Mouse (Mus musculus) MEL (cell line): ENCODE data around the gene Rad51b. TPM values are rescaled to one million over a fixed set of nuclear protein-coding genes. Genes with fewer than 3 reads are reported as not detected.

Experiments used
- DNase-seq: peaks from one replicate; pipeline ENCODE4 v3.0.0; 2011; ENCODE audit warnings: low read depth, low spot score
- H3K27ac ChIP-seq: 2 replicates; pipeline ENCODE4 v1.5.1; 2012; ENCODE audit warnings: low read depth, mild to moderate bottlenecking, control low read depth, low read length, moderate library complexity; ENCODE audit not compliant: control insufficient read depth
- H3K27me3 ChIP-seq, 2 experiments: fragments of 150-350 bp in 1 of 2; sonication (generic) in 1 of 2; 2 replicates each; pipeline ENCODE4 v1.6.1; 2012; ENCODE audit warnings: low read length in 2 of 2, mild to moderate bottlenecking in 2 of 2, improper control_type of control experiment in 1 of 2, moderate library complexity in 1 of 2; ENCODE audit not compliant: insufficient read depth in 2 of 2, control insufficient read depth in 1 of 2
- H3K36me3 ChIP-seq, 2 experiments: 2 replicates each; pipeline ENCODE4 v1.6.1; 2012 to 2014; ENCODE audit warnings: low read length in 2 of 2, improper control_type of control experiment in 1 of 2, inconsistent platforms in 1 of 2, mild to moderate bottlenecking in 1 of 2; ENCODE audit not compliant: insufficient read depth in 2 of 2, control insufficient read depth in 1 of 2
- H3K4me1 ChIP-seq, 2 experiments: fragments of 150-350 bp in 1 of 2; sonication (generic) in 1 of 2; 2 replicates each; pipeline ENCODE4 v1.6.1; 2012; ENCODE audit warnings: low read length in 2 of 2, improper control_type of control experiment in 1 of 2, mild to moderate bottlenecking in 1 of 2; ENCODE audit not compliant: insufficient read depth in 2 of 2, control insufficient read depth in 1 of 2
- H3K4me3 ChIP-seq, 2 experiments: fragments of 150-350 bp in 1 of 2; sonication (generic) in 1 of 2; 2 replicates each; pipeline ENCODE4 v1.5.1; 2012; ENCODE audit warnings: low read depth in 2 of 2, low read length in 2 of 2, mild to moderate bottlenecking in 2 of 2, moderate library complexity in 2 of 2, control low read depth in 1 of 2, improper control_type of control experiment in 1 of 2; ENCODE audit not compliant: control insufficient read depth in 1 of 2, insufficient read depth in 1 of 2
- H3K79me2 ChIP-seq: 2 replicates; pipeline ENCODE4 v1.6.1; 2012; ENCODE audit warnings: mild to moderate bottlenecking, low read length, moderate library complexity; ENCODE audit not compliant: control insufficient read depth, poor library complexity, insufficient read depth
- H3K9ac ChIP-seq: 2 replicates; pipeline ENCODE4 v1.6.1; 2012; ENCODE audit warnings: low read depth, mild to moderate bottlenecking, control low read depth, low read length, moderate library complexity; ENCODE audit not compliant: control insufficient read depth, poor library complexity, severe bottlenecking
- H3K9me3 ChIP-seq: fragments of 150-350 bp; sonication (generic); replicated peaks from 2 replicates; pipeline ENCODE4 v1.6.1; 2012; ENCODE audit warnings: mild to moderate bottlenecking, low read length, improper control_type of control experiment, moderate library complexity; ENCODE audit not compliant: insufficient read depth
- BHLHE40 ChIP-seq: IDR thresholded peaks from 2 replicates; pipeline ENCODE4 v1.6.1; 2012; ENCODE audit warnings: low read depth, mild to moderate bottlenecking, inconsistent platforms, low read length, improper control_type of control experiment, borderline replicate concordance
- EP300 ChIP-seq, 2 experiments: IDR thresholded peaks; 2 replicates each; pipeline ENCODE4 v1.6.1; 2011; ENCODE audit warnings: improper control_type of control experiment in 2 of 2, low read length in 2 of 2, low read depth in 1 of 2, mild to moderate bottlenecking in 1 of 2
- ETS1 ChIP-seq: IDR thresholded peaks from 2 replicates; pipeline ENCODE4 v1.6.1; 2012; ENCODE audit warnings: low read depth, mild to moderate bottlenecking, inconsistent platforms, low read length, improper control_type of control experiment, moderate library complexity
- GABPA ChIP-seq: IDR thresholded peaks from 2 replicates; pipeline ENCODE4 v1.6.1; 2012; ENCODE audit warnings: low read depth, mild to moderate bottlenecking, inconsistent platforms, low read length, improper control_type of control experiment, moderate library complexity
- HCFC1 ChIP-seq: IDR thresholded peaks from 2 replicates; pipeline ENCODE4 v1.6.1; 2012; ENCODE audit warnings: low read depth, mild to moderate bottlenecking, inconsistent platforms, low read length, improper control_type of control experiment, moderate library complexity
- JUND ChIP-seq: IDR thresholded peaks from 2 replicates; pipeline ENCODE4 v1.6.1; 2011; ENCODE audit warnings: low read depth, mild to moderate bottlenecking, improper control_type of control experiment, low read length
- KAT2A ChIP-seq: conservative IDR thresholded peaks from 2 replicates; pipeline ENCODE4 v1.6.1; 2012; ENCODE audit warnings: low read depth, low read length, improper control_type of control experiment, inconsistent platforms
- MAZ ChIP-seq: IDR thresholded peaks from 2 replicates; pipeline ENCODE4 v1.6.1; 2012; ENCODE audit warnings: low read depth, mild to moderate bottlenecking, inconsistent platforms, low read length, improper control_type of control experiment
- MEF2A ChIP-seq: IDR thresholded peaks from 2 replicates; pipeline ENCODE4 v1.6.1; 2014; ENCODE audit warnings: low read depth, mild to moderate bottlenecking, inconsistent platforms, low read length, improper control_type of control experiment; ENCODE audit not compliant: poor library complexity, insufficient replicate concordance, severe bottlenecking; ENCODE audit errors: extremely low read depth
- NELFE ChIP-seq: IDR thresholded peaks from 2 replicates; pipeline ENCODE4 v1.6.1; 2011; ENCODE audit warnings: low read depth, low read length, improper control_type of control experiment
- NRF1 ChIP-seq: IDR thresholded peaks from 2 replicates; pipeline ENCODE4 v1.6.1; 2014; ENCODE audit warnings: low read depth, mild to moderate bottlenecking, inconsistent platforms, low read length, improper control_type of control experiment, moderate library complexity; ENCODE audit not compliant: poor library complexity, insufficient read depth, severe bottlenecking
- POLR2A ChIP-seq, 2 experiments: IDR thresholded peaks; 2 replicates each; pipeline ENCODE4 v1.6.1; 2011 to 2012; ENCODE audit warnings: low read length in 2 of 2, mild to moderate bottlenecking in 2 of 2, control low read depth in 1 of 2, improper control_type of control experiment in 1 of 2, low read depth in 1 of 2, moderate library complexity in 1 of 2; ENCODE audit not compliant: control insufficient read depth in 1 of 2, insufficient read depth in 1 of 2, poor library complexity in 1 of 2
- RCOR1 ChIP-seq: IDR thresholded peaks from 2 replicates; pipeline ENCODE4 v1.6.1; 2012; ENCODE audit warnings: low read depth, mild to moderate bottlenecking, inconsistent platforms, low read length, improper control_type of control experiment
- SIN3A ChIP-seq: IDR thresholded peaks from 2 replicates; pipeline ENCODE4 v1.6.1; 2012; ENCODE audit warnings: low read length, improper control_type of control experiment, inconsistent platforms
- TCF12 ChIP-seq: IDR thresholded peaks from 2 replicates; pipeline ENCODE4 v1.6.1; 2014; ENCODE audit warnings: low read depth, mild to moderate bottlenecking, inconsistent platforms, low read length, improper control_type of control experiment, moderate library complexity
- UBTF ChIP-seq: IDR thresholded peaks from 2 replicates; pipeline ENCODE4 v1.6.1; 2012; ENCODE audit warnings: low read depth, mild to moderate bottlenecking, inconsistent platforms, low read length, improper control_type of control experiment, moderate library complexity, borderline replicate concordance; ENCODE audit not compliant: insufficient read depth
- ZKSCAN1 ChIP-seq: IDR thresholded peaks from 2 replicates; pipeline ENCODE4 v1.6.1; 2012; ENCODE audit warnings: low read depth, mild to moderate bottlenecking, inconsistent platforms, low read length, improper control_type of control experiment, moderate library complexity
- ZNF384 ChIP-seq: IDR thresholded peaks from 2 replicates; pipeline ENCODE4 v1.6.1; 2012; ENCODE audit warnings: low read depth, mild to moderate bottlenecking, inconsistent platforms, low read length, improper control_type of control experiment
- polyA plus RNA-seq, 2 experiments: library from polyadenylated mRNA; stranded (reverse) in 1 of 2; unstranded in 1 of 2; fragments of >175 nt in 1 of 2; fragments of >200 nt in 1 of 2; gene quantifications; 2 replicates each; pipeline versions ENCODE4 v1.2.1 to v1.2.4; 2012; ENCODE audit warnings: low replicate concordance in 2 of 2, low read depth in 1 of 2; ENCODE audit not compliant: insufficient read length in 2 of 2, insufficient read depth in 1 of 2, missing spikeins in 1 of 2
- total RNA-seq: library from RNA; depleted of rRNA; stranded (reverse); fragments of 300-350 nt; gene quantifications from 2 replicates; pipeline ENCODE4 v1.2.3, GENCODE M21; 2012

The Rad51b gene
- total and polyA plus RNA-seq, 3 experiments = 3.6 to 5.7 TPM; not detected in 1

DNA sequence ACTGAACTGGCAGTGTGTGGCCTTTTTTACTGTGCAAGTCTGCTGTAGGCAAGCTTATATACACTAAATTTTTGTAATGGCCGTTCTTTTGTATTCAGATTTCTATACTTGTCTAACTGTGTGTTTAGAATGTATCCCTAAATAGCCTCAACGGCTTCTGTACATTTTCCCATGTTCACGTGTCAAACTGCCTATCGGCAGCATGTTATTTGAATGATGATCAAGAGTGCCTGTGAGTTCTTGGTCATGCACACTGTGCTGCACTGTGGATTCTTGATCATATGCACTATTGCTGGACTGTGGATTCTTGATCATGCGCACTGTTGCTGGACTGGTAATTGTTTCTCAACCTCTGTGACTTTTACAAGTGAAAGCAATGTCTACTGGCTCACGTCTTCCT, 417.4 kb downstream of the Rad51b start:
- H3K9ac ChIP-seq = no peak overlapping the region

DNA sequence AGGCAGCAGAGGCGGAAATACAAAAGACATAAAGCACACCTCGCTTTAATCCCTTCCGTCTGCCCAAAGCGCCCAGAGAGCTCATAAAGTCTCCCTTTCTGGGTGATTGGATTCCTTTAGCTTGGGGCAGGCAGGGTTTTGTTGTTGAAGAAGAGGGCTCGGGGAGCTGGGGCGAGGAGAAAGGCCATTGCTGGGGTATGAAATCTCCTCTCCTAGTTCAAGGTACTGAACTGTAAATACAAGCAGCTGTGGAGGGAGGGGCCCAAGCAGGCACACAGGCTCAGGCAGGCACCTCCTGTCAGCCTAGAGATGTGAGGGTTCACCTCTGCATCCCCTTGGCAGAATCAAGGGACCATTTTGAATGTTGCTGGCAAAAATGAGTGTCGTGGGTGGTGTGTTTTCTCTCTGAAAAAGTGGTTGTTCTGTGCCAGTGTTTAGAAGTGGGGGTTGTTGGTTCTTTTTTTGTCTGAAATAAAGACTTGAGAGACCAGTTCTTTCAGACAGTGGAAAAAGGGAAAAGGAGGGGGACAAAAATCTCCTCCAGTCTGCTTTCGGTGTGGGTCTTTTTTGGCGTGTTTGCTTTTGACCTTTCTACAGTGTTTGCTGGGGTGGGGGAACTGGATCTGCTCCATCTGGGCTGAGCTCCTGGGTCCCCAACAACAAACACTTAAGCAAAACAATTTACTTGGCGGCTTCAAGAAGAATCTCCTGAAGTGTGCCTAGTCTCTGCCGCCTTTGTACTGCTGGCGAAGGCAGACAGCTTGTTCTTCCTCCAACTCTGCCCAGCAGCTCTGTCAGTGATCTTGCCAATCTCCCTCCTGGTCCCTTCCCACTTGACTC, 418.6 kb downstream of the Rad51b start:
- Histone ChIP-seq H3K4me3 (no peak overlapping the region), H3K36me3 (no peaks in the 10 kb centered on the region), H3K27ac (no peak overlapping the region), H3K79me2 (no peaks in the 10 kb centered on the region), H3K4me1 (no peaks in the 10 kb centered on the region), H3K27me3 (no peaks in the 10 kb centered on the region), H3K9ac (no peak overlapping the region), H3K9me3 (no peaks in the 10 kb centered on the region)
- TF ChIP-seq NRF1 (no peak), UBTF (no peak), ZNF384 (no peak)
- no peak for DNase-seq

More for the DNA sequence above, 417.4 kb downstream of the Rad51b start:
- Histone ChIP-seq H3K9me3 (no peaks in the 10 kb centered on the region), H3K79me2 (no peaks in the 10 kb centered on the region), H3K27me3 (no peaks in the 10 kb centered on the region), H3K36me3 (no peaks in the 10 kb centered on the region), H3K4me3 (no peak overlapping the region), H3K4me1 (no peaks in the 10 kb centered on the region), H3K27ac (no peak overlapping the region)
- TF ChIP-seq MEF2A (no peak), TCF12 (no peak), ETS1 (no peak), POLR2A (IDR thresholded peaks at IDR 0.05; ENCODE audit: control insufficient read depth in 1 of 2, insufficient read depth in 1 of 2, low read depth in 1 of 2, low read length in 2 of 2, poor library complexity in 1 of 2) (no peak), RCOR1 (no peak), GABPA (no peak), ZKSCAN1 (no peak), NELFE (no peak), MAZ (no peak), BHLHE40 (no peak), JUND (no peak), UBTF (no peak), KAT2A (no peak), HCFC1 (no peak), SIN3A (no peak), EP300 (IDR thresholded peaks at IDR 0.05; ENCODE audit: low read depth in 1 of 2, low read length in 2 of 2) (no peak)
- no peak for DNase-seq
